Mouse (Mus musculus) hindbrain, embryonic 13.5 days (tissue): ENCODE results near the gene Frmpd4. TPM values are rescaled to one million over a fixed set of nuclear protein-coding genes. Genes with fewer than 3 reads are reported as not detected.

Experiments
- ATAC-seq: fragments of 200-750 bp; cut with Nextera tagmentation; 2 replicates; pipeline ENCODE4 v1.8.0; 2017; ENCODE audit warnings: moderate TSS enrichment; ENCODE audit not compliant: low FRiP score
- H3K27ac ChIP-seq: fragments of 300-500 bp; sonication (generic); 2 replicates; pipeline ENCODE4 v1.5.1; 2015; ENCODE audit warnings: inconsistent platforms, mild to moderate bottlenecking, moderate library complexity
- H3K27me3 ChIP-seq: fragments of 300-500 bp; sonication (generic); 2 replicates; pipeline ENCODE4 v1.6.1; 2015; ENCODE audit warnings: mild to moderate bottlenecking, inconsistent platforms
- H3K36me3 ChIP-seq: fragments of 300-500 bp; sonication (generic); 2 replicates; pipeline ENCODE4 v1.6.1; 2015; ENCODE audit warnings: mild to moderate bottlenecking, inconsistent platforms
- H3K4me1 ChIP-seq: fragments of 300-500 bp; sonication (generic); replicated peaks from 2 replicates; pipeline ENCODE4 v1.6.1; 2015; ENCODE audit warnings: inconsistent platforms
- H3K4me2 ChIP-seq: fragments of 300-500 bp; sonication (generic); 2 replicates; pipeline ENCODE4 v1.6.1; 2015; ENCODE audit warnings: inconsistent platforms, mild to moderate bottlenecking, moderate library complexity
- H3K4me3 ChIP-seq: fragments of 300-500 bp; sonication (generic); 2 replicates; pipeline ENCODE4 v1.5.1; 2015; ENCODE audit warnings: mild to moderate bottlenecking, inconsistent platforms
- H3K9ac ChIP-seq: fragments of 300-500 bp; sonication (generic); 2 replicates; pipeline ENCODE4 v1.6.1; 2015; ENCODE audit warnings: mild to moderate bottlenecking, inconsistent platforms
- H3K9me3 ChIP-seq: fragments of 300-500 bp; sonication (generic); 2 replicates; pipeline ENCODE4 v1.6.1; 2016; ENCODE audit warnings: inconsistent platforms
- WGBS: fragments of 180-500 bp; shearing (Covaris S2); methylation state at CpG from one replicate; pipeline ENCODE4 v1.1.7; 2015; 5-methylcytosine and 5-hydroxymethylcytosine counted together
- polyA plus RNA-seq: library from polyadenylated mRNA; unstranded; fragments of >200 nt; fragmentation: Nextera tagmentation; extraction: Ambion mirVana; gene quantifications from 2 replicates; pipeline ENCODE4 v1.2.1, GENCODE M21; 2015

The Frmpd4 gene
- polyA plus RNA-seq, 1 experiment from 2014 or later, result 0.74 TPM

DNA sequence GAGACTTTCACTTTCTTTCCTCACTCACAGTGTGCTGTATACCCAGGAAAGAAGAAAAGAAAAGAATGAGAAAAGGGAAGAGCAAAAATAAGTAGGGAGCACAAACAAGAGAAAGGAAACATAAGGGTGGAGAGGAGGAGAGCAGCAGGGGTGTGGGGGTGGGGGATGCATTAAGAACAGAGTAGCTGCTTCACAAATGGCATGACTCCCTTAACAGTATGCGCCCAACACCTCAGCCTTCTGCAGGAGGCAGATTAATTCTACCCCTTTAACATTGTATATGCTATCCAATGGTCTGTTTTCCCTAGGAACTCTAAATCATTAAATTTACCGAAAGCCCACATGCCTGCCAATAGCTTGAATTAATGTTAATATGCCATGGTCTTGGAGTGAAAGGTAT lies 766.9 kb downstream of the Frmpd4 start:
- no peak overlapping the region for H3K9ac ChIP-seq
- H3K4me2 ChIP-seq, result no peak overlapping the region
- H3K36me3 ChIP-seq, result no peaks in the 10 kb centered on the region
- no peak overlapping the region for H3K27ac ChIP-seq
- H3K27me3 ChIP-seq, result peaks cover 42% of the 10 kb centered on the region
- no peaks in the 10 kb centered on the region for H3K9me3 ChIP-seq
- 78% methylated on average over 2 of the region's 2 CpGs for WGBS
- no peak for ATAC-seq
- no peak overlapping the region for H3K4me3 ChIP-seq
- H3K4me1 ChIP-seq, result no peaks in the 10 kb centered on the region

DNA sequence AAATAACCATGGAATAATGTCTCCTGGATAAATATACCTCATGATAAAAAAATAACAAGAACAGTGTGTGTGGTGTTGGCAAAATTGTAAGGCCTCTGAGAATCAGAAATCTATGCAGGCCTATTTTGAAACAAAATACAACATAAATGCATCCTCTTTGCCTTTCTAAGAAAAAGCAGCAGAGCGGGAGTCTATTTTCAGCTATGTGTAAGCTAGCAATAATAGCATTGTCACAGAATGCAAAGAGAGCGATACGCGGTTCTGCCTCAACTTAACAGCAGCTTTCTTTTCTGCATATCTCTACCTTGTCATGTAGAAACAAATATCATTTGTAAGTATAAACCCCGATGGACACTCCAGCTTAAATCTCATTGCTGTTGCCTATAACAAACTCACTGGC lies 768.5 kb downstream of the Frmpd4 start:
- 96% methylated on average over 5 of the region's 5 CpGs for WGBS
- Histone ChIP-seq H3K9ac (no peak overlapping the region), H3K4me2 (no peak overlapping the region), H3K36me3 (no peaks in the 10 kb centered on the region), H3K9me3 (no peaks in the 10 kb centered on the region), H3K27ac (no peak overlapping the region), H3K27me3 (peaks cover 43% of the 10 kb centered on the region; the same call in 1 of the 2 replicates), H3K4me1 (no peaks in the 10 kb centered on the region), H3K4me3 (no peak overlapping the region)
- no peak for ATAC-seq

DNA sequence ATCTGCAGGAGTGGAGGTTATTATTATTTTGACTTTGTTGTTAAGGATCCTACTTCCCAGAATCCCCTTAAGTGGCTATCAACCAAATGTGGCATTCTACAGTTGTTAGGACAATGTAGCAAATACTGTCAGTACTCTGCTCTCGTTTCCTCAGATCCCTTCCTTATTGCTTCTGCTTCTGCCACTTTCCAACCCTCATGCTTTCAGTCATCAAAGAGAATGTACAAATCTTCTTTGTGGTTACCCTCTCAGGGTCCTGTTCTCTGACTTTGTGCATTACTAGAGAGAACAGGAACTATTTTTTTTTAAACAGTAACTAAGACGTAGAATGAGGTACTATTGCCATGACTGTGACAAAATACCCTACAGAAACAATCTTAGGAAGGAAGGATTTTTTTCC lies 788.3 kb downstream of the Frmpd4 start:
- no peak for ATAC-seq
- H3K27ac ChIP-seq, result no peak overlapping the region
- no peak overlapping the region for H3K9ac ChIP-seq
- no peak overlapping the region for H3K4me3 ChIP-seq
- peaks cover 27% of the 10 kb centered on the region; the same call in 1 of the 2 replicates for H3K27me3 ChIP-seq
- H3K36me3 ChIP-seq, result no peaks in the 10 kb centered on the region
- H3K9me3 ChIP-seq, result no peaks in the 10 kb centered on the region
- no peak overlapping the region for H3K4me2 ChIP-seq
- no peaks in the 10 kb centered on the region for H3K4me1 ChIP-seq
- 88% methylated on average over 2 of the region's 2 CpGs for WGBS

DNA sequence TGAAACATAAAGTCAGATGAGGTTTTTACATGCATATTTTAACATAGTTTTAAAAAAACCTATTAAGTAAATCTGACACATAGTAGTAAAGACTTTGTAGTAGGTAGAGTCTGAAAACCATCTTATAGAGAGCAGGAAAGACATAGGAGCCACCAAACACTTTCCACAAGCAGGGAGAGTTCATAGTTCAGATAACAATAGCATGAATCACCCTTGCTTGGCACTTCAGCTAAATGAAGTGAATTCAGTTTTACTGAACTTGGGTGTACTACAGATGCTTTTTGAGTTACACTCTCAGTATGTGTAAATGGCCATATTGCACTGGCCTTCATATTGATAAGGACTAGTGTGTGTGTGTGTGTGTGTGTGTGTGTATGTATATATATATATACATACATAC lies 793.5 kb downstream of the Frmpd4 start:
- no peak overlapping the region for H3K27ac ChIP-seq
- no peaks in the 10 kb centered on the region for H3K9me3 ChIP-seq
- H3K9ac ChIP-seq, result no peak overlapping the region
- H3K4me3 ChIP-seq, result no peak overlapping the region
- peaks cover 14% of the 10 kb centered on the region; the same call in 1 of the 2 replicates for H3K27me3 ChIP-seq
- no peak for ATAC-seq
- H3K36me3 ChIP-seq, result no peaks in the 10 kb centered on the region
- H3K4me2 ChIP-seq, result no peak overlapping the region
- H3K4me1 ChIP-seq, result no peaks in the 10 kb centered on the region

DNA sequence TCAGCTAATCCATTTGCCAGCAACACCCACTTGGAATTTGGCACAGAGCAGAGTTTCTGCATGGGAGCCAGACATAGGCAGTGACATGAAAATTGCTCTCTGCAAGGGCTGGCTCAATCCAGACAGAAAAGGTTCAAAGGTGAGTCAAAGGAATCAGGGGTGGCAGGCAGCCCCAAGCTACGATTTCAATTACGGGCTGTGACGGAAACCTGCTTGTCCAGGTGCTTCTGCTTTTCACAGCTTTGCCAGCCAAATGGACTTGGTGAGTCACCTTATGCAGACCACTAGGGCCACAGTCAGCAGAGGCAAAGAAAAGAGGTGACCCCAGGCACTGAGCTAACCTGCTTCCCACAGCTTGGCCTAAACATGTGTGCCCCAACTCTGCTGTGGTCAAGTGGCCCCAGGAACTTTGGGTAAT lies 857.5 kb downstream of the Frmpd4 start:
- no peak for ATAC-seq
- no peak overlapping the region for H3K4me2 ChIP-seq
- H3K9ac ChIP-seq, result no peak overlapping the region
- peaks cover 63% of the 10 kb centered on the region for H3K27me3 ChIP-seq
- H3K4me3 ChIP-seq, result no peak overlapping the region
- WGBS, result 86% methylated on average over 3 of the region's 3 CpGs
- H3K9me3 ChIP-seq, result no peaks in the 10 kb centered on the region
- no peaks in the 10 kb centered on the region for H3K36me3 ChIP-seq
- H3K4me1 ChIP-seq, result no peaks in the 10 kb centered on the region
- no peak overlapping the region for H3K27ac ChIP-seq

DNA sequence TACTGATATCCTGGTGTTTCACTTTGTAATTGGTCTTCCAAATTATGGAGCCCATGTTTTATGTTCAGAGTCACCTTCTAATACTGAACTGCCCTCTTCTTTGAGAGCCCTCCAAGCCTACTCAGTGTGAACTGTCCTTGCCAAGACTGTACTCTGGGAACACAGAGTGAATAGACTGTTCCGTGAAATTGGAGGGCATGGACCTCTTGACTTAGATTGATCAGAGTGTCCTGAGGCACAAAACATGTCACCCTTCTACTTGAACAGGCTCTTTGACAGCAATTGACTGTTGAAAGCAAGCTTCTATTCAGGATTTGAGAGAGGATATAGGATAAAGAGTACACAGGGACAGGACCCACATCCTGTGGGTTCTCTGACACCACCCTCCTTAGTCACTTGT lies 857.9 kb downstream of the Frmpd4 start:
- Histone ChIP-seq H3K4me1 (no peaks in the 10 kb centered on the region), H3K27me3 (peaks cover 65% of the 10 kb centered on the region), H3K4me2 (no peak overlapping the region), H3K9ac (no peak overlapping the region), H3K4me3 (no peak overlapping the region), H3K27ac (no peak overlapping the region), H3K36me3 (no peaks in the 10 kb centered on the region), H3K9me3 (no peaks in the 10 kb centered on the region)
- ATAC-seq, result no peak
- 26% methylated on average over 1 of the region's 1 CpGs for WGBS

DNA sequence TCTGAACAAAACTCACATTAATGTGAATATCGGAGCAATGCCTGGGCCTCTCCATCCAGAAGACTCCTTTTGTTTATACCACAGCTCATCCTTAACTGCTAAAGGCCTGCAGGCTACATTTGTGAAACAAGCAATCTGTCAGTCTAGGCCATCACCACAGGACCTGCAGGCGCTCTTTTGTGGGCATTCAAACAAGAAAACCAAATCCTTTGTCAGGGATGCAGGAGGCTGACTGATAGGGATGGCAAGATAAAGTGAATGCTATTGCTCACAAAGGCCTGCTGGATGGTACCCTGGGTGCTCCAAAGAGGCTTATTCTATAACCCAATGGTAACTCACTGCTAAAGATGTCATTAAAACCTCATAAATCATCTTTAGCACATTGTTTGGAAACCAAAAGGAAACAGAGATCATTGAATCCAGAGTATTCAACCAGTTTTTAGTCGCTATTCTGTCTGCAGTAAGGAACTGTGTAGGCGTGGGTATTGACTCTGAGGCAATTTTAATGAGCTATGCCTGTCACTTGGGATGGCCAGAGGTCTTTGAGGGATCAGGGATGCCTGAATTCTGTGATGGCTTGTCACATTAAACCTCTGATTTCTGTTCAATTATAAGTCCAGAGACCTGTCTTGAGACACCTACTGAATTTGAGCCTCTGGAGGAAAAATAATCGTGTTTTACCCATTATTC lies 922.1 kb downstream of the Frmpd4 start:
- Histone ChIP-seq H3K9me3 (no peaks in the 10 kb centered on the region), H3K9ac (no peak overlapping the region), H3K27ac (no peak overlapping the region), H3K36me3 (no peaks in the 10 kb centered on the region), H3K4me1 (no peaks in the 10 kb centered on the region; the same call in 1 of the 2 replicates), H3K27me3 (peaks cover 54% of the 10 kb centered on the region), H3K4me3 (no peak overlapping the region), H3K4me2 (no peak overlapping the region)
- 29% methylated on average over 5 of the region's 5 CpGs for WGBS
- ATAC-seq, result peak; percentile 76

DNA sequence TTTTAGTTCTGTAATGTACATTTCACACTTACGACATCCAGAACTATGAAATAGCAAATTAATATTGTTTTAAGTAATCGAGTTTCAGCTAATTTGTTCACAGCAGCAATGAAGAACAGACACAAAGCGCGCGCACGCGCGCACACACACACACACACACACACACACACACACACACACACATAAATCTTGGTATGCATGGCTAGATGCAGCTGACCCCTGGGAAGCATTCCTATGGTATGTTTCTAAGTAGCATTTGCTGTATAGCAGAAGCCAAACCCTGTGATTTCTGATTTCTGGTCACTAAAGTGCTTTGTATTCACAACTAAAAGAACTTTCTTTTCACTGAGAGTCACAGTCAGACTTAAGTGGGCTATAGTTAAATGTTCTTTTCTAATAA lies 922.8 kb downstream of the Frmpd4 start:
- peaks cover 53% of the 10 kb centered on the region for H3K27me3 ChIP-seq
- H3K27ac ChIP-seq, result no peak overlapping the region
- no peak overlapping the region for H3K4me3 ChIP-seq
- no peak overlapping the region for H3K4me2 ChIP-seq
- ATAC-seq, result no peak
- WGBS, result 69% methylated on average over 8 of the region's 8 CpGs
- no peaks in the 10 kb centered on the region; the same call in 1 of the 2 replicates for H3K4me1 ChIP-seq
- no peak overlapping the region for H3K9ac ChIP-seq
- H3K36me3 ChIP-seq, result no peaks in the 10 kb centered on the region
- no peaks in the 10 kb centered on the region for H3K9me3 ChIP-seq

DNA sequence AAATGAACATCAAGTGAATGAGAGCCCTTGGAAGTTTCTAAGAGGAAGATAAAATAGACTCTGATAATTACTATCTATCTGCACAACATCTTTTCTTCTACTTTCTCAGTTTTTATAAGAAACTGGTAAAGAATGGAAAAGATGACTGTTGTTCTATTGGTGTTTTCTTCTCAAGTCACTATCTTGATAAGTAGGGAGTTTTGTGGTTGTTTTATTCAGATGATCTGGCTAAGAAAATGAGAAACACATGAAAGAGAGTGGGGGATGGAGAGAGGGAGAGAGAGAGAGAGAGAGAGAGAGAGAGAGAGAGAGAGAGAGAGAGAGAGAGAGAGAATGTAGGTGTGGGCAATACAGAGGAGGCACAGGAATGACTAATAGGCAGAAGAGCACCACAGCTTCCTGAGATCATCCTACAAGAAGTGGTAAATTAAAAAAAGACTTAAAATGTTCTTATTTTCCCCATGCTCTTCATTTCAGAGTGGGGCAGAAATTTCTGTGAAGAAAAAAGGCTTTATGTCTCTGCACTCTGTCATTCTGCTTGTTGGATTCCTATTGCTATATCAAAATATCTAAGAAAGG lies 979.3 kb downstream of the Frmpd4 start:
- H3K4me3 ChIP-seq, result no peak overlapping the region
- H3K36me3 ChIP-seq, result no peaks in the 10 kb centered on the region
- peaks cover 10% of the 10 kb centered on the region; the same call in 1 of the 2 replicates for H3K27me3 ChIP-seq
- no peaks in the 10 kb centered on the region for H3K4me1 ChIP-seq
- H3K4me2 ChIP-seq, result no peak overlapping the region
- no peak overlapping the region for H3K27ac ChIP-seq
- no peak overlapping the region for H3K9ac ChIP-seq
- H3K9me3 ChIP-seq, result no peaks in the 10 kb centered on the region
- no peak for ATAC-seq

DNA sequence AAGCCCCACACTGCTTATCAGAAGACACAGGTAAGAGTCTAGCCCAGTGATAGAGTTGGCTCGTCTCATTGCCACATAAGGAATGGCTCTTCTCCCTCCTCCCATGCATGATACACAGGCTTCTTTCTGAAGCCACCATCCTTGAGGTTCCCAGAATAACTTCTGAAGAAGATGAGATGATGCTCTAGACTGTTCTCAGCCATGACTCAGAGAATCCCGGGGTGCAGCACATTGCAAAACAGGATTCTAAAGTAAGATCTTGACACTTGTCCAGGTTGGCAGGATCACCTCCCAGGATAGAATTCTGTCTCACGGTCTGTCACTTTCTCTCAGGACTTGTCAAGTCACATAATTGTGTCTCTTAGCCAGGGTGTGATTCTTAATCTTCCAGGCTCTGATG lies 1024.2 kb downstream of the Frmpd4 start:
- Histone ChIP-seq H3K4me1 (no peaks in the 10 kb centered on the region), H3K27ac (no peak overlapping the region), H3K9me3 (no peaks in the 10 kb centered on the region), H3K36me3 (no peaks in the 10 kb centered on the region), H3K27me3 (peaks cover 29% of the 10 kb centered on the region; the same call in 1 of the 2 replicates), H3K9ac (no peak overlapping the region), H3K4me3 (no peak overlapping the region), H3K4me2 (no peak overlapping the region)
- ATAC-seq, result no peak
- WGBS, result 83% methylated on average over 3 of the region's 3 CpGs

DNA sequence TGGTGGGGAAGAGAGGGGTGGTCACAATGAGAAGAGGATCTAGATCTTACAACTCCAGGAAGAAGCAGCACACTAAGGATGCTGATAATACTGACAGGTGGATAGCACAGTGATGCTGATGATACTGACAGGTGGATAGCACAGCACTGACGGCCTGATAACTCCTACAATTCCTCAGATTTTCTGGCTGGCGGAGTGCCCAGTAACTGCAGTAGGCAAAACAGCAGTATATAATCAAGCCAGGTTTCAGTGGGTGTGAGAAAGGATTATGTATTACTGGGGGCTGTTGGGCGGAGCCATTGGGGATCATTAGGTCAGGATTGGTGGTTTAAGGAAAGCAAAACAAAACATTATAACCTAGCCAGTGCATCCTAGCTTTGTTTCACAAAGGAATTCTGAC lies 1053.9 kb downstream of the Frmpd4 start:
- no peak overlapping the region for H3K4me2 ChIP-seq
- ATAC-seq, result no peak
- no peaks in the 10 kb centered on the region for H3K4me1 ChIP-seq
- peaks cover 50% of the 10 kb centered on the region for H3K27me3 ChIP-seq
- 84% methylated on average over 3 of the region's 3 CpGs for WGBS
- H3K9me3 ChIP-seq, result no peaks in the 10 kb centered on the region
- H3K27ac ChIP-seq, result no peak overlapping the region
- no peak overlapping the region for H3K4me3 ChIP-seq
- H3K9ac ChIP-seq, result no peak overlapping the region
- H3K36me3 ChIP-seq, result no peaks in the 10 kb centered on the region

DNA sequence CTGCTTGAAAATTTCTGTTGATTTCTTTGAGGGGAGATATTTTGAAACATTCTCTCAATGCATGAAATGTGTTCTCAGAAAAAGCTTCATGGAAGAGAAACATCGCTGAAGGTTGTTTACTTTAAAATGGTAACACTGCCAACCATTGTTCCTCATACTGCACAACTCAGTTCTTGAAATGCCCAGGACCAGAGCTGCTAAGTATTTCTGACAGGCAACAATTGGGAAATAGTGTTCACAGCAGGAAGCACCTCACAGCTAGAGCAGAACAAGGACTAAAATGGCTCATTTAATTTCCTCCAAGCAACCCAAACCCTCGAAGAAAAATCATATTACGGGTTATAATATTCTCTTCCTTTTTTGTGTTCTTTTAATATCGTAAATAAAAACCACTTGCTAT lies 1054.5 kb downstream of the Frmpd4 start:
- ATAC-seq, result no peak
- 60% methylated on average over 4 of the region's 4 CpGs for WGBS
- H3K4me1 ChIP-seq, result no peaks in the 10 kb centered on the region
- H3K9ac ChIP-seq, result no peak overlapping the region
- H3K27me3 ChIP-seq, result peaks cover 53% of the 10 kb centered on the region
- no peak overlapping the region for H3K4me3 ChIP-seq
- H3K4me2 ChIP-seq, result no peak overlapping the region
- H3K9me3 ChIP-seq, result no peaks in the 10 kb centered on the region
- H3K27ac ChIP-seq, result no peak overlapping the region
- no peaks in the 10 kb centered on the region for H3K36me3 ChIP-seq

DNA sequence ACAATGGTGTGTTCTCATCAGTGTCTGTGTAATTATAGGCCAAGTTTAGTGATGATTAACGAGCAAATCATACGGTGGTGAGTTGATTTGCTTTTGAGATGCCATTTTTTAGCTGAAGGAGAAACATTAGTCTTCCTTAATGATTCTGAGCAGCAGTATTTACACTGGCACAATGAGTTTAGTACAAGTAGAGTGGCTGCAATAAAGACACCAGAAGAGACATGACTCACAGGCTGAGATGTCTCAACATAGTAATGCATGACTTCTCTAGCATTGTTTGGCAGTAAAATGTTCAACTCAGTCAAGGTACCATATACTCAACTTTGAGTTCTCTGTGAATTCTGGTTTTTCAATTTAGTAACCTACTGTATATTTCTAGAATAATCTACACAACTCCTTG lies 1058.6 kb downstream of the Frmpd4 start:
- Histone ChIP-seq H3K4me3 (no peak overlapping the region), H3K27ac (no peak overlapping the region), H3K9me3 (no peaks in the 10 kb centered on the region), H3K9ac (no peak overlapping the region), H3K4me1 (no peaks in the 10 kb centered on the region), H3K36me3 (no peaks in the 10 kb centered on the region), H3K4me2 (no peak overlapping the region), H3K27me3 (peaks cover 45% of the 10 kb centered on the region)
- 80% methylated on average over 2 of the region's 2 CpGs for WGBS
- ATAC-seq, result no peak
